Mouse (Mus musculus) kidney, postnatal 0 days (tissue): ENCODE data around the gene Tmem160. TPM values are rescaled to one million over a fixed set of nuclear protein-coding genes. Genes with fewer than 3 reads are reported as not detected.

Experiments used
- ATAC-seq: fragments of 200-750 bp; cut with Nextera tagmentation; replicated peaks from 2 replicates; pipeline ENCODE4 v1.8.0; 2017; ENCODE audit warnings: low read depth, moderate number of reproducible peaks, moderate TSS enrichment, moderate library complexity; ENCODE audit not compliant: low FRiP score
- DNase-seq: peaks from one replicate; pipeline ENCODE4 v3.0.0-alpha.2; 2016; ENCODE audit warnings: low spot score
- H3K27ac ChIP-seq: fragments of 300-500 bp; sonication (generic); 2 replicates; pipeline ENCODE4 v1.5.1; 2014; ENCODE audit warnings: mild to moderate bottlenecking
- H3K27me3 ChIP-seq: fragments of 300-500 bp; sonication (generic); 2 replicates; pipeline ENCODE4 v1.6.1; 2014; ENCODE audit warnings: low read length, mixed read lengths; ENCODE audit not compliant: insufficient read depth
- H3K36me3 ChIP-seq: fragments of 300-500 bp; sonication (generic); 2 replicates; pipeline ENCODE4 v1.6.1; 2014; ENCODE audit warnings: low read length, mixed read lengths; ENCODE audit not compliant: insufficient read depth
- H3K4me1 ChIP-seq: fragments of 300-500 bp; sonication (generic); replicated peaks from 2 replicates; pipeline ENCODE4 v1.6.1; 2014; ENCODE audit warnings: antibody characterized with exemption, low read length, mixed read lengths; ENCODE audit not compliant: insufficient read depth
- H3K4me2 ChIP-seq: fragments of 300-500 bp; sonication (generic); 2 replicates; pipeline ENCODE4 v1.6.1; 2014; ENCODE audit warnings: mild to moderate bottlenecking, low read length, moderate library complexity, mixed read lengths
- H3K4me3 ChIP-seq: fragments of 300-500 bp; sonication (generic); replicated peaks from 2 replicates; pipeline ENCODE4 v1.5.1; 2014; ENCODE audit warnings: low read depth, low read length
- H3K9ac ChIP-seq: fragments of 300-500 bp; sonication (generic); 2 replicates; pipeline ENCODE4 v1.6.1; 2014; ENCODE audit warnings: low read depth, low read length
- H3K9me3 ChIP-seq: fragments of 300-500 bp; sonication (generic); replicated peaks from 2 replicates; pipeline ENCODE4 v1.6.1; 2016; ENCODE audit warnings: low read length, inconsistent platforms, mixed read lengths
- CTCF ChIP-seq: IDR thresholded peaks from 2 replicates; pipeline ENCODE4 v1.5.1; 2016; ENCODE audit warnings: antibody characterized with exemption, low read depth, mild to moderate bottlenecking, moderate library complexity
- WGBS: fragments of 180-500 bp; shearing (Covaris S2); extraction: QIAGEN DNeasy Blood & Tissue Kit; methylation state at CpG from one replicate; pipeline ENCODE4 v1.1.7; 2014; 5-methylcytosine and 5-hydroxymethylcytosine counted together
- polyA plus RNA-seq: library from polyadenylated mRNA; unstranded; fragments of >200 nt; fragmentation: Nextera tagmentation; extraction: Ambion mirVana; gene quantifications from 2 replicates; pipeline ENCODE4 v1.2.1, GENCODE M21; 2015

Gene Tmem160
- polyA plus RNA-seq, 1 experiment from 2014 or later: 81.9 TPM

GRCm38 (mm10) chr7:16456289-16456688, 3.7 kb downstream of the Tmem160 start:
- 90% methylated on average over 5 of the region's 5 CpGs for WGBS
- ATAC-seq (no peak), DNase-seq (no peak)
- H3K4me3 ChIP-seq: no peak overlapping the region
- H3K9me3 ChIP-seq: no peaks in the 10 kb centered on the region
- H3K4me2 ChIP-seq: no peak overlapping the region
- H3K27ac ChIP-seq: no peak overlapping the region
- TF ChIP-seq CTCF: no peak
- peaks cover 7% of the 10 kb centered on the region; the same call in 1 of the 2 replicates for H3K4me1 ChIP-seq
- no peak overlapping the region for H3K9ac ChIP-seq
- H3K27me3 ChIP-seq: no peaks in the 10 kb centered on the region
- H3K36me3 ChIP-seq: no peaks in the 10 kb centered on the region

GRCm38 (mm10) chr7:16460566-16460965, 8.0 kb downstream of the Tmem160 start:
- WGBS: 39% methylated on average over 13 of the region's 13 CpGs
- no peak for DNase-seq
- Histone ChIP-seq H3K4me2 (no peak overlapping the region), H3K27me3 (no peaks in the 10 kb centered on the region), H3K4me3 (no peak overlapping the region), H3K27ac (no peak overlapping the region), H3K9ac (no peak overlapping the region), H3K36me3 (no peaks in the 10 kb centered on the region), H3K4me1 (no peaks in the 10 kb centered on the region), H3K9me3 (no peaks in the 10 kb centered on the region)
- TF ChIP-seq CTCF: no peak
- ATAC-seq: no peak

DNA sequence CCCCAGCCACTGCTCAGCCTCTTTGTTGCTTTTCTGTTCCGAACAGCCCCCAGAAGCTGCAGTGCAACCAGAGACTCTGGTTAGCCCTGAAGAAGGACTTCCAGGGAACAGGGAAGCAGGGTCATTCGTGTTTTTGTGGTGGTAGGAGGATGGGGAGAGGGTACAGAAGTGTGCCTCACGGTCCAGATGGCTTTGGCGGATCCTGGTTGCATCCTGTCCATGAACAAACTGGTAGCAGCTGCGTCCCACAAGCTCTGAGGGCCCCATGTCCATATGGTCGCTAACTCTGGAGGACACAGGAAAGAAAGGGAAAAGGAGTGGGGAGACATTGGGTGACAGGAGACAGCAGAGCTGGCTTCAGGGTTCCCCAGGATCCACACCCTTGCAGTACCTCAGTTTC, 8.6 kb downstream of the Tmem160 start:
- Histone ChIP-seq H3K36me3 (no peaks in the 10 kb centered on the region), H3K9ac (no peak overlapping the region), H3K27me3 (no peaks in the 10 kb centered on the region), H3K4me3 (no peak overlapping the region), H3K4me1 (no peaks in the 10 kb centered on the region), H3K9me3 (no peaks in the 10 kb centered on the region), H3K4me2 (no peak overlapping the region), H3K27ac (no peak overlapping the region)
- TF ChIP-seq CTCF: no peak
- DNase-seq: no peak
- 52% methylated on average over 6 of the region's 6 CpGs for WGBS
- ATAC-seq: no peak

DNA sequence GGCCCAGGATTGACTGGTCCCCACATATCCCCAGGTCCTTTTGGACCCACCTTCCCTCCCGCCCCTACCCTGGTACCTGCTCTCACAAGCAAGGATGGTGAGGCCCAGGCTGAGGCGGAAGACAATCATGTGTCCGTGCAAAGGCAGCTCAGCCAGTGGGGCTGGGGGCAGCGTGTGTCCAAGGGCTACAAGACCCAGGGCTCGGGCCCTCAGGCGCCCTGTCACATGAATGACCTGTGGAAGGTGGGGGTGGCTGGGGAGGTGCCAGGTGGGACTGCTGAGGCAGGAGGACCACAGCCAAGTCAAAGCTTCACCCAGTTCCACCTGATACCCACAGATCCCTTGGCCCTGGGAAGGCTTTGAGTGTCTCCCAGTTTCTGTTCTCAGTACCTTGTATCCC, 9.1 kb downstream of the Tmem160 start:
- H3K4me3 ChIP-seq: no peak overlapping the region
- TF ChIP-seq CTCF: no peak
- H3K9me3 ChIP-seq: no peaks in the 10 kb centered on the region
- no peak for DNase-seq
- H3K9ac ChIP-seq: no peak overlapping the region
- H3K27me3 ChIP-seq: no peaks in the 10 kb centered on the region
- H3K27ac ChIP-seq: no peak overlapping the region
- 78% methylated on average over 6 of the region's 6 CpGs for WGBS
- no peak for ATAC-seq
- no peak overlapping the region for H3K4me2 ChIP-seq
- H3K4me1 ChIP-seq: no peaks in the 10 kb centered on the region
- no peaks in the 10 kb centered on the region for H3K36me3 ChIP-seq

GRCm38 (mm10) chr7:16463214-16463613, 10.6 kb downstream of the Tmem160 start:
- H3K4me2 ChIP-seq: no peak overlapping the region
- no peaks in the 10 kb centered on the region for H3K9me3 ChIP-seq
- no peaks in the 10 kb centered on the region for H3K4me1 ChIP-seq
- no peak overlapping the region for H3K9ac ChIP-seq
- H3K27me3 ChIP-seq: no peaks in the 10 kb centered on the region
- H3K4me3 ChIP-seq: no peak overlapping the region
- ATAC-seq: peak; percentile 37; the same call in 1 of the 2 replicates
- DNase-seq: peak; percentile 86
- peak; percentile 90 for TF ChIP-seq CTCF
- no peaks in the 10 kb centered on the region for H3K36me3 ChIP-seq
- WGBS: 2% methylated on average over 14 of the region's 14 CpGs
- no peak overlapping the region for H3K27ac ChIP-seq

- 11% methylated on average over 8 of the region's 8 CpGs for WGBS
- H3K4me2 ChIP-seq: no peak overlapping the region
- peak; percentile 62 for DNase-seq
- no peak overlapping the region for H3K9ac ChIP-seq
- H3K9me3 ChIP-seq: no peaks in the 10 kb centered on the region
- ATAC-seq: no peak
- H3K27me3 ChIP-seq: no peaks in the 10 kb centered on the region
- H3K4me1 ChIP-seq: no peaks in the 10 kb centered on the region
- H3K36me3 ChIP-seq: no peaks in the 10 kb centered on the region
- TF ChIP-seq CTCF: peak; percentile 89
- no peak overlapping the region for H3K27ac ChIP-seq
- no peak overlapping the region for H3K4me3 ChIP-seq
Measured at GRCm38 (mm10) chr7:16465160-16465559, 12.6 kb downstream of the Tmem160 start.

GRCm38 (mm10) chr7:16465568-16465967, 13.0 kb downstream of the Tmem160 start:
- H3K27ac ChIP-seq: no peak overlapping the region
- WGBS: 92% methylated on average over 5 of the region's 5 CpGs
- H3K36me3 ChIP-seq: no peaks in the 10 kb centered on the region
- H3K4me1 ChIP-seq: no peaks in the 10 kb centered on the region
- no peaks in the 10 kb centered on the region for H3K27me3 ChIP-seq
- no peak overlapping the region for H3K9ac ChIP-seq
- ATAC-seq (no peak), DNase-seq (no peak)
- H3K4me2 ChIP-seq: no peak overlapping the region
- H3K9me3 ChIP-seq: no peaks in the 10 kb centered on the region
- no peak overlapping the region for H3K4me3 ChIP-seq
- TF ChIP-seq CTCF: no peak
